Mouse (Mus musculus): ENCODE measurements at regions not wholly inside any gene's neighbourhood (a gene's known extent, or its start where the extent isn't known, plus 50 kb on each side); places are given as distances from the start of the nearest gene placed in this dataset.
"Not testable (repeated sequence)": the region's sequence is repeated elsewhere in the genome, so short reads cannot be mapped to it uniquely, and the experiment has no call there.

DNA sequence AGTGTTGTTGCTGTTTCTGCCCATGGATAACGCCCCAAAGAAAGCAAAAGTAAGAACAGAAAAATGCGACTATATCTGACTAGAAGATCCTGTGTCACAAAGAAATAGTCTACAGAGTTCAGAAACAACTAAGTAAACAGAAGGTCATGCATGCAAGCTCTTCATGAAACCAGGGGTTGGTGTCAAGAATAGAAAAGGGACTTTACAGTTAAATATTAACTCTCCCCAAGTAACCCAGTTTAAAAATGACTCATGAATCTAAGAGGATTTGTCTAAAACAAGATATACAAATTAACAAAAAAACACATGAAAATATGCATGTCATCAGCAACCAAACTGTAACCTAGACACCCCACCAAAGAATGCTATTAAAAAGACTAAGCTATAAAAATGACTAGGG lies 381.4 kb upstream of the Ptger4 start:
- no peak for ATAC-seq (ENCODE audit: low TSS enrichment)

DNA sequence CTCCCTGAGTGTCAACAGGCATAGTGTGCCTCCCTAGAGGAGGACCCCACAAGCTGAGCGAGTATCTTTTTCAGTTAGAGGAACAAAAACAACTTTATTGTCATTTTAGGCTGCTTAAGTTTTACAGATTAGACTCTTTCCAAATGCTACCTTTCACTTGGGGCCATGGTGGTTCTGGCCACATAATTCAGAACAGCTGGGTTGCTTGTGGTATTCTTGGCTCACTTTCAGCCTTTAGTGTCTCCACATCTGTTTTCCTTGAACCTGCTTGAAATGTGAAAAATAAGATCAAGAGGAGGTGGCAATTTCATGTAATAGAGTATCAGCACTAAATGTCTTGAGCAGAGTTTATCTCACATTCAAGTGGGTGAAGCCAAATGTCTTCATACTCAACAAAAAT lies 402.7 kb upstream of the Ptger4 start:
- no peak for ATAC-seq (ENCODE audit: low TSS enrichment)

DNA sequence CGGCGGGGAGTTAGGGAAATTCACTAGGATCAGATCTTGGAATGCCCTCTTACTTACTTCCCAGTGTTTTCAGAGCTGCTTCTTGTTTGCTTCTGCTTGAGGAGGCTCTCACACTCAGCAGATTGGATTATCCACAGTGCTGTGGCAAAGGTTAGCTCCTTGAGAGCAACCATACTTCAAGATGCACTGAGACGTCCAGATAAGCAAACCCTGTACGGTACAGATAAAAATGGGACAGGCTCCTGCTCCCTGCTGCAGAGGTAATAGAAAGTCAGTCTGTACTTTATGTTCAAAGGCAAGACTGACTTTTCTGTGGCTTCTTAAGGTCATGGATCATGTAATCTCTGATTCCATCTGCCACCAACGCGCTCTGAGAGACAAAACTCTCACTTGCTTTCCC lies 414.8 kb upstream of the Ptger4 start:
- ATAC-seq (ENCODE audit: low TSS enrichment), result no peak

DNA sequence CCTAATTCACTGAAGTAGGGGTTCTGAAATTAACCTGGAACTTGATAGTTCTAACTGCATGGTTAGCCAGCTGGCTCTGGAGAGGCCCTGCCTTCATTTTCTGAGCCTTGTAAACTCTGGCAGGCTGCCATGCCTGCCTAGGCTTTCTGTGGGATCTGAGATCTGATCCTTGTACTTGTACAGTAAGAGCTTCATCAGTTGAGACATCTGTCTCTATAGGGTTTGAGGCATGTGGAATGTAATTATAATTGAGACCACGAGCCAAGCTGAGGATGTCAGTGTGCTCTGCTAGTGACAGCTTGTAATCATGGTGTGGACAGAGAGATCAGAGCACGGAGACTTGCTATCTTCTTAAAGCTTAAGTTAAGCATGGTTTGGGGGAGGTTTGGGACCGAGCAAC lies 416.8 kb upstream of the Ptger4 start:
- no peak for ATAC-seq (ENCODE audit: low TSS enrichment)

DNA sequence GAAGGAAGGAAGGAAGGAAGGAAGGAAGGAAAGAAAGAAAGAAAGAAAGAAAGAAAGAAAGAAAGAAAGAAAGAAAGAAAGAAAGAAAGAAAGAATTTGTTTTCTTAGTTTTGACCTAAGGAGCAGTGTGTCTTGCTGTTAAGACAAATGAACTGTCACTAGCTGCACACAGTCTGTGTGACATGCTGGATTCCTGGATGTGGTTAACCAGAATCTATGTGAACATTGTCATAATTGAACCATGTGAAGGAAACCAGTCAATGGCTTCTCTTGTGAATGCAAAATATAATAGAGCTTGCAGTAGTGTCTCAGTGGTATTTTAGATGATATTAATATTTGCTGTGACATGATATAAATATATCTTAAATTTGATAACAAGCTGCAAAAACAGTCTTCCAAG lies 427.8 kb upstream of the Ptger4 start:
- no peak for ATAC-seq (ENCODE audit: low TSS enrichment)

DNA sequence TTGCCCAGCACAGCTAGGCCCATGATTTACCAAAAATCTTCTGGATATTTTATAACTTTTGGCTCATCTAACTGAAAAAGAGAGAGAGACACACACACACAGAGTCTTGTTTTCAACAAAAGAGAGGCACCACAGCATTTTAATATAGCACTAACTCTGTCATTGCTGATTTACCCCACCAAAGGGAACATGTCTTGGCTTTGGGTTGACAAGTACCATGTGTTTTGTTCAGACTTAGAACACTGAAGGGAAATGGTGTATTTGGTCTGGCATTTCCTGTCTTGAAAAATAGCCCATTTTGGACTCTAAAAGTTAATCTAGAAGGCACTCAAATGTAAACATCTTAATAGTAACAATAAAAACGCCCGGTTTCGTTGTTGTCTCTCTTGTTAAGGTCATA lies 432.7 kb upstream of the Ptger4 start:
- ATAC-seq (ENCODE audit: low TSS enrichment), result no peak

DNA sequence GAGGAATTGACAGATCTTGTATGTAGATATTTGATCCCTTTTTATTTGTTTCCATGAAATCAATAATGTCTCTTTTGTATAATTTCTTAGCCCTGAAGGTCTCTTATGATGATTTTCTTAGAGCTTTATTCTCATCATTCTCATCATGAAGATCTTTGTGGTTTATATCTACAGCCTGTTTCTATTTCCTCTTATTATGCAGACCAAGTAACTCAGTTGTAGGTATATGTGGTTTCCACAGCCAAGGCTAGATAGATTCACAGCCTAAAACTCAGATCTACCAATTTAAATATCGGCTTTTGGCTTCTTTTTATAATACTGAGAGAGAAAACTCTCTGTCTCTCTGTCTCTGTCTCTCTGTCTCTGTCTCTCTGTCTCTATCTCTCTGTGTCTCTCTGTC lies 449.8 kb upstream of the Ptger4 start:
- no peak for ATAC-seq (ENCODE audit: low TSS enrichment)

DNA sequence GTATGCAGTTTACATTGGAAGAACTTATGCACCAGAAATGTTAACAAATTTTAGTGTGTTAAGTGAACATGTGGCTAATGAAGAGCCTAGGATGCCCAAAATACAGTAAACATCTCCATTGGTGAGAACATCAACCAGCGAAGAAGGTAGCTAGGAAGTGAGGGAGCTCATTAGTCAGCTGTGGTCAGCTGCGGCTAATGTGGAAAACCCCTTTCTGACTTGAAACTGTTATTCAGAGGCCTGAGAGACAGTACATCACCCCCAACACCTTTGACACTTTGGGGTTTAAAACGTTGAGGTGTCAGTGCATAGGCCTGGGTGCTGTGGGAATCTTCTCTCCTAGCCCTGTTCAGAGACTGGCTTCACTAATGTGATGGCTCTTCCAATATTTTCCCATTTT lies 451.0 kb upstream of the Ptger4 start:
- ATAC-seq (ENCODE audit: low TSS enrichment), result no peak

DNA sequence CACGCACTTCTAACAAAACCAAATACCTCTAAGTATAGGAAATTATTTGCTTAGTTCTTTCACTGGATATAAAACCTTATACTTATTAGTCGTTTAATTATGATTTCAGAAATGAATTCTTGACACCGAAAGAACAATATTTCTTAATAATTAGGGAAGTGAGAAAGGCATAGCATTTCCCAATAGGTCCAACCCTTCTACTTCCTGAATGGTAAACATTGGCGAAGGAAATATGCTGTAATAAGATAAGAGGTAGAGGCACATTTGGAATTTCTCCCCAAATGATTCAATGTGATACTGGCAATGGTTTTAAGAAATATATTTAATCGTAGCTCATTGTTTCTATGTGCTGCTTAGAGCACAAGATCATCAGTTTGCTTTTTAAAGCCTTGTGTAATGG lies 464.5 kb upstream of the Ptger4 start:
- no peak for ATAC-seq (ENCODE audit: low TSS enrichment)

DNA sequence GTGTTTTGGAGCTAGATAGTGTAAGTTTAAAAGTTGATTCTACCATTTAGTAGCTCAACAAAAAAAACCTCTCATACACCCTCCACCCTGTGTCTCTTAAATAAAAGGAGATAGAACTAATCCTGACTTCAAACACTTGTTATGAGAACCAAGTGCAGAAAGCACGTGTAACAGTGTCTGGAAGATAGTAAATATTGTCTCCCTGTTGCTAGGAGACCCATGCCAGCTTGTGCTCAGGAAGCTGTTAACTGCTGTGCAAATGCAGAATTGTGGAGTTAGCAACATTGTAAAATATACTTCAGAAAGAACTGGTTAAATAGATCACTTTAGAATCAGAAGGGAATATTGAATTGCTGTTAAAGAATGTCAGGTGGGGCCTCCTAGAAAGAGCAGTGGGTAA lies 496.7 kb upstream of the Ptger4 start:
- no peak for ATAC-seq (ENCODE audit: low TSS enrichment)

DNA sequence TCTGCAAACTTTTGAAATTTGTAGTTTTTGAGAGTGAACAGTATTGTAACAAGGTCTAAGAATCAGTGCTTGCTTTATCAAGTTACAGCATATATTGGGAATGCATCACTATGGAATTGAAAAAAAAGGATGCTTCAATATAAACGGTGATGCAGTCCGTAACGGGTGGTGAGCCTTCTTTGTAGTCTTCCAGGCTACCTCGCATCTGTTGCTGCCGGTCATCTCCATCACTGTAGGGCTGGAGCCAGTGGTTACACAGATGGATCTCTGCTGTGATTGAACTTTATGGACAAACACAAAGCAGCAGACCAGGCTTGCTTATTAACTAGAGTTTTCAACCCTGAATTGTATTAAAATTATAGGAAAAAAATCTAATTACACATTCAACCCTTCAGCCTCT lies 499.9 kb upstream of the Ptger4 start:
- no peak for ATAC-seq (ENCODE audit: low TSS enrichment)

DNA sequence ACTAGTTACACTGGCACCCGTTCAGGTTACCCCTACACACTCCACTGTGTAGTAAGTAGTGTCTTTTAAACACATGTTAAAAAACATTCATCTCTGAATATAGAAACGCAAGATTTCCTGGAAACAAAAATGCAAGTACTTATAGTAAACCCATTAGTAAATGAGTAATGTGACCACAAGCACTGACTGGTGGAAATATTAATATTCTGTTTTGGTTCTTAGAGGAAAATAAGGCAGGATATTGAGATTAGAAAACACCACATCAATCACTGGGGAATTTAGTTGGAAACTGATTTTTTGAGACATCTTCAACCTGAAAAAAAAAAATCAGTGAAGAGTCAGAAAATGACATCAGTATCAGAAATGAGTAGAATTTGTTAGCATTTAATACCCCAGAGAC lies 514.7 kb upstream of the Ptger4 start:
- ATAC-seq (ENCODE audit: low TSS enrichment), result no peak

DNA sequence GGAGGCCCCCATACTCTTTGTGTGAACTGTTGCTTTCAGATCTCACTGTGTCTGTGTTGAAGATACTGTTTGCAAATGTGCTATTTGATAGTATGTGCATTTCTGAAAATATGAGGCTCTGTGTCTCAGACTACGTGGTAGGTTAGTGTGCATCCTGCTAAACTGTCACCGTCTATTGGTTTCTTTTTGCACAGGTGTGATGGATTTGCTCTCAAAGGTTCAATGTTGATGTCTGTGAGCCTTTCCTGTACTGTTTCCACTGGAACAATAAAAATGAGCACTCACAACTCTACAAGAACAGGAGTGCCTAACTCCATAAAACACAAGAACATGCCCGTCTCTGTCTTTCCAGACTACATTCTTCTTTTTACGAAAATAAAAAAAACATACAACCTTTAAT lies 518.2 kb upstream of the Ptger4 start:
- no peak for ATAC-seq (ENCODE audit: low TSS enrichment)

DNA sequence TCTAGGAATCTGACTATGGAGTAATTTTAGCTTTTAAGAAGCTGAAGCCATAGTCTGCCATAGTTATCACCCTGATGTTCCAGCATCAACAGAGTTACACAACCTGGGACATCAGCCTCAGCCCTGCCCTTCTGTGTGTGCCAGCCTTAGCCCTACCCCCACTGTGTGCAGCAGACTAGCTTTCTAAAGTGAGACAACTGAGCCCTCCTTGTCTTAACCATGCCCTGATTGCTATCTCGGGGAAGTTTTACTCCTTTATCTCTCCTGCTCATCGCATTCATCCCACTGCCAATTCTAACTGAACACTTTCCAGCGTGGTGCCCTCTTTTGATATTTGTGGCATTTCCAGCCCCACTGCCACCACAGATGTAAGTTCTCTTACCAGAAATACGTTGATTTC lies 522.5 kb upstream of the Dab2 start:
- ATAC-seq (ENCODE audit: low TSS enrichment), result no peak

DNA sequence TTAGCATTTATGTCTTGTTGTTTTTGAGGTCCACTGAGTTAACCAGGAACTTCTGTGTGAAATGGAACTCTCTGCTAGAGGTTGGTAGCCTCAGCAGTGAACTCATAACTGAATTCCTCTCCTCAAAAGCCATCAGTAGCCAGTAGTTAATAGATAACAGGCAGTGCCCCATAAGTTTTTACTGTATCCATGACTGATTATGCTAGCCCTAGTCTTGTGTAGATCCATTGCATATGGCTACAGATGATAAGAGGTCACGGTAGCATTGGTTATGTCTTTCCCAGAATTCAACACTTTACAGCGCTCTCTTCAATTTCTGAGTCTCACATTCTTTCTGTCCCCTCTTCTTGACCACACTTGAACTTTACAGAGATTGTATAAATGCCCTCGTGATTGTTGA lies 499.7 kb upstream of the Dab2 start:
- no peak for ATAC-seq (ENCODE audit: low TSS enrichment)

DNA sequence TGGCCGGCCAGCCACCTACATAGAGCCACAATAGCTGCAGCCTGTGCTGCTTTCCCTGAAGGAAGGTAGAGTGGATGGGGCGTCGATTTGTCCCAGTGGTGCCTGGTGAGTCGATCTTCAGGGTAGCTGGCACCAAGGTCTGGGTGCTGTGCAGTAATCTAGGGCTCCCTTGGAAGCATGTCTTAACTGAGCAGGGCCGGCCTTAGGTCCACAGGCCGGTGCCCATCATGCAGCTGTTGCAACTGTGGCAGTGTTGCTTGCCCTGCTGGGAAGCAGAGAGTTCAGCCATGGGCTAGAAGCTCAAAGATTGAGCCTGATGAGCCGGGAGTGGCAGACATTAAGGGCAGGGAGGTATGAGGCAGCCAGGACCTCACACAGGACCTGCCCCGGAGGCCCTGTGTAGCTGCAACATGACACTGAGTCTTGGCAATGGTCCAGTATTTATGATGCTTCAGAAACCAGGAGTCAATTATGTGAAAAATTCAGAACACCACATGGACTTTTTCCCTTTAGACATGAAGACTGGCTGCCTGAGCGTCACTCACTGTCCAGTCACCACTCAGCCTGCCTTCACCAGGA lies 488.3 kb upstream of the Dab2 start:
- ATAC-seq (ENCODE audit: low TSS enrichment), result no peak

DNA sequence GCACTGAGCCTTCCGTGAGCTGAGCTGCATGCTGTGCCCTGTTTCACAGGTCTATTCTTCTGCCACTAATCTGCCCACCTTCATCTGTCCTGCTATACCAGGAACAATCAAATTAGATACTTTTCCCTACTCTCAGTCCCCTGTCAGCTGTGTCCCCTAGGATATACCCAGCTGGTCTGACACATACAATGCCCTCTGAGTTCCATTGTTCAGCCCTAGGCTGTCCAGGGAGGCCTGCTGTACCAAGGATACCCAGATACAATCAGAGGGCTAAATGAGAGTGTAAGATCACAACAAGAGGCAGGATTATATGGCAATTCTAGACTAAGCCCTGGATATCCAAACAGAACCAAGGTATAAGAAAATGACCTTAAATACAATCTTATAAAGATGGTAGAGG lies 487.6 kb upstream of the Dab2 start:
- ATAC-seq (ENCODE audit: low TSS enrichment), result no peak

DNA sequence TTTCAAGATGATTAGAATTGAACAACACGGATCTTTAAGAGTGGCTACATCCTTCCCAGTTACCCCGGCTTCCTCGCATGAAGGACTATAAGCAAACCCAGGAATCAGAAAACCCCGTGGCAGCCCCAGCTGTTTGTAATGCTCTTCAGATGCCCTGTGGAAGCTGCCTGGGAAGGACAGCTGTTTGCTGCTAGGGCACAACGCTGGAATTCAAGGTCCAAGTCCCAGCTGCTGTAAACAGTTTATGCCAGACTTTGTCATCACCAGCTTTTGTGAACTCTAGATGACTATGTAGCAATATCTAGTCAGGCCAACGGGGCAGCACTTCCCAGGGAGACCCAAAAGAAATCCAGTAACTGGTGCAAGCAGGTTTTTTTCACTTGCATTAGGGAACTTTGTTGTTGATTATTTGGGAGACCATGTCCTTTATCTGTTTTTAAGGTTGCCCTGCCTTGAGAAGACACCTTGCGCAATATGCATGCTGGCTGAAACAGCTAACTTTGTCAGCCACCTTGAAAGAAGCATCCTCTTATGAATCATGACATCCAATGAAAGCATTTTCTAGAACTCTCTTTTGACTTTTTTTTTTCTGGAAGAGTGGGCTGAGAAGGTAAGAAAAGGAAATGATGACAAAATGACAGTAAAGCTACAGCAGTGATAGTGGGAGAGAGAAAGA lies 481.5 kb upstream of the Dab2 start:
- no peak for ATAC-seq (ENCODE audit: low TSS enrichment)

DNA sequence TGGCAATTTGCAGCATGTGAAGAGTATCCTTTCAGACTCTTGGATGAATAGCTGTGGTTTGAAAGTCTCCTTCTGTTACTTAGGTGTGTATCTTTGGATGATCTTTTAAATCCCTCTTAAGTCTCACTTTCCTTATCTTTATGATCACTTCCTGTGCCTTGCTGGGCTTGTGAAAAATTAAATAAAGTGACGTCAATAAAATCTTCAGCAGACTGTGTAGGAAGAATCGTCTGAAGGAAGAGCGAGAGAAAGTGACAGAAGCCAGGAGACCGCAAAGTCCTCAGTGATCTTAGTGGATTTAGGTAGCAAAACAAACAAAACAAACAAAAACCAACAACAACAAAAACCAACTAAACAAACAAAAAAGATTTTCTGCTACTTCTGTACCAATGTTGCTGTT lies 459.6 kb upstream of the Dab2 start:
- ATAC-seq (ENCODE audit: low TSS enrichment), result no peak

DNA sequence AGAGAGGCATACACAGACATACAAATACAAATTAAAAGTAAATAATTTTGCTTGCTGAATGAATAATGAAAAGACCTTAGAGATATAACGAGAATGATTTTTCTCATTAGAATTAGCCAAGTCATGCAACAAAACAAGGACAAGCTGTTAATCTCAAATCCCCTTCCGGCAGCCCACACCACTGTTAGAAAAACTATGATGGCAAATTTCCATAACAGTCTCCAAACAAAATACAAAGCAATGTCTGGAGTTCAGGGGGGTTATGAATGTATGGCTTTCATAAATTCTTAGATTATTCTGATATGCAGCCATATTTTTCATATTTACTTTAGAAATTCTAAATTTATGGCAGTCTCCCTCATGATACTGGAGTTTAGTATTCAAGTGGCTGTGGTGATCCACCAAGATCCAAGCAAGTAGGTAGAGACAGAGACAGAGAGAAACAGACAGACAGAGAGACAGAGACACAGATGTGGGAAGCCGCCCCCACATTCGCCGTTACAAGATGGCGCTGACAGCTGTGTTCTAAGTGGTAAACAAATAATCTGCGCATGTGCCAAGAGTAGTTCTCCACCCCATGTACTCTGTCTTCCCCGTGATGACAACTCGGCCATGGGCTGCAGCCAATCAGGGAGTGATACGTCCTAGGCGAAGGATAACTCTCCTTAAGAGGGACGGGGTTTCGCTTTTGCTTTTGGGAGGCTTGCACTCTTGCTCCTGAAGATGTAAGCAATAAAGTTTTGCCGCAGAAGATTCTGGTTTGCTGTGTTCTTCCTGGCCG lies 458.0 kb upstream of the Dab2 start:
- not testable (repeated sequence) for ATAC-seq (ENCODE audit: low TSS enrichment)

DNA sequence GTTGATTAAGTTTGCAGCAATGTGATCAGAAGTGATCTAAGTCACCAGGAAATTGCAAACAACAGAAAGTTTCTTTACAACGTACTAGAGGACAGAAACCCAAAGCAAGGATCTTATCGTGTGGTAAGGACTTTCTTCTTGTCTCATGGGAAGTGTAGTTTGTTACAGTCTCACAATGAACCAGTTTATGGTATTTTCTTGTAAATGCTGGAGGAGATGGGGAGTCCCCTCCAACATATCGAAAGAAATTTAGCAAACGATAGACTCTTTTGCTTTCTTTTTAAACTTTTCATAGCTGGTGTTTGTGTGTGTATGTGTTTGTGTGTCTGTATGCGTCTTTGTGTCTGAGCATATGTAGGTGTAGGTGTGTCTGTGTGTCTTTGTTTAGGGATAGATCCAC lies 453.0 kb upstream of the Dab2 start:
- ATAC-seq (ENCODE audit: low TSS enrichment), result no peak

DNA sequence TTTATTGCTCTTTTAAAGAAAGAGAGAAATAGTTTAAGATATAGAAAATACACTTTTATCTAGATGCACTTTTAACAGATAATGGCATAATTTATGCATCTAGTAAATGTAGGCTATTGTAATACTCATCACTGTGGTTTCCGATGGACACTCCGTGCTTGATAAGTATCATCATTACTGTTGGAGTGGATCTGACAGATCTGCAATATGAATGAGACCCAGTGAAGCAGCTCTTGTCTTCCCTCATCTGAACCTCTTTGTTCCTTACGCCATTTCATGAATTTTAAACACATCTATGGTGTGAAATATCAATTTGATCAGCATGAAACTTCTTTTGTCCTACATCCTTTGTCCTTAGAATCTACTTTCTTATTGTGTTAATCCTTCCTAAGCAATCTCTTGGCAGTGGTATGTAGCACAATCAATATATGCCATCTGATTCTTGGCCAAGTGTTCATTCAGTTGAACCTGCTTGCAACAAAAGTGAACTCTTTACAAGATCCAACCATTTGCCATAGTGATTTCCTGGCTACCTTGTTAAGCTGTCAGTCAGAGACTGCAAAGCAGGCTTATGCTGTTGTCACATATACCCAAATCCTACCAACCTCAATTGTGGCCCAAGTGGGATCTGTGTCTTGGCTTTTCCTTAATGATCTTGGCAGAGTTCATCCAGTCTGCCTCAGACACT lies 452.0 kb upstream of the Dab2 start:
- ATAC-seq (ENCODE audit: low TSS enrichment), result no peak

DNA sequence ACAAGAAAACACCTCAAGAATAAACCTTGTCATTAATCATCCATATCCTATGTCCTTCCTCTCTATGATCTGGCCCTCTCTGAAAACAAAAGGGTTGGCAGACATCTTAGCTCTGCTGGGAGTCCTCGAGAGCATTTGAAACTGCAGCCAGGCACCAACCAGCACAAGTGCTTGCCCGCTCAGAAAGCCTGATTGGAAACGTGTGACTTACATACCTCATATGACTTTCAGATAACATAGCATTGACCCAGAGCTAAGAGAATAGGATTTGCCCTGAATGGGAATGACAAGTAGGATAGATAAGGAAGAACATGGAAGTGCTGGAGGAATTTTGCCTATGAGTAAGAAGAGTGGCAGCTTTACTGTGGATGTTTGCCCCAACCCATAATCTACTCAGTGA lies 447.1 kb upstream of the Dab2 start:
- no peak for ATAC-seq (ENCODE audit: low TSS enrichment)
